Mouse (Mus musculus) neural tube, embryonic 12.5 days (tissue): ENCODE data around the gene Nup88. TPM values are rescaled to one million over a fixed set of nuclear protein-coding genes. Genes with fewer than 3 reads are reported as not detected.

Experiments
- ATAC-seq: fragments of 200-750 bp; cut with Nextera tagmentation; 2 replicates; pipeline ENCODE4 v1.8.0; 2017; ENCODE audit warnings: low read depth, mild to moderate bottlenecking, moderate TSS enrichment, moderate library complexity; ENCODE audit not compliant: low FRiP score
- H3K27ac ChIP-seq: fragments of 300-500 bp; sonication (generic); 2 replicates; pipeline ENCODE4 v1.5.1; 2016
- H3K27me3 ChIP-seq: fragments of 300-500 bp; sonication (generic); replicated peaks from 2 replicates; pipeline ENCODE4 v1.6.1; 2016; ENCODE audit warnings: mild to moderate bottlenecking
- H3K36me3 ChIP-seq: fragments of 300-500 bp; sonication (generic); 2 replicates; pipeline ENCODE4 v1.6.1; 2016; ENCODE audit warnings: mild to moderate bottlenecking
- H3K4me1 ChIP-seq: fragments of 300-500 bp; sonication (generic); 2 replicates; pipeline ENCODE4 v1.6.1; 2016
- H3K4me2 ChIP-seq: fragments of 300-500 bp; sonication (generic); replicated peaks from 2 replicates; pipeline ENCODE4 v1.6.1; 2016; ENCODE audit warnings: mild to moderate bottlenecking
- H3K4me3 ChIP-seq: fragments of 300-500 bp; sonication (generic); 2 replicates; pipeline ENCODE4 v1.5.1; 2016
- H3K9ac ChIP-seq: fragments of 300-500 bp; sonication (generic); 2 replicates; pipeline ENCODE4 v1.6.1; 2016; ENCODE audit warnings: mild to moderate bottlenecking
- H3K9me3 ChIP-seq: fragments of 300-500 bp; sonication (generic); 2 replicates; pipeline ENCODE4 v1.6.1; 2016; ENCODE audit warnings: mild to moderate bottlenecking
- WGBS: fragments of 180-500 bp; shearing (Covaris S2); methylation state at CpG from one replicate; pipeline ENCODE4 v1.1.7; 2016; 5-methylcytosine and 5-hydroxymethylcytosine counted together
- polyA plus RNA-seq: library from polyadenylated mRNA; unstranded; fragments of >200 nt; fragmentation: Nextera tagmentation; extraction: Ambion mirVana; gene quantifications from 2 replicates; pipeline ENCODE4 v1.2.1, GENCODE M21; 2016

Nup88 gene
- polyA plus RNA-seq, 1 experiment from 2014 or later = 150 TPM

DNA sequence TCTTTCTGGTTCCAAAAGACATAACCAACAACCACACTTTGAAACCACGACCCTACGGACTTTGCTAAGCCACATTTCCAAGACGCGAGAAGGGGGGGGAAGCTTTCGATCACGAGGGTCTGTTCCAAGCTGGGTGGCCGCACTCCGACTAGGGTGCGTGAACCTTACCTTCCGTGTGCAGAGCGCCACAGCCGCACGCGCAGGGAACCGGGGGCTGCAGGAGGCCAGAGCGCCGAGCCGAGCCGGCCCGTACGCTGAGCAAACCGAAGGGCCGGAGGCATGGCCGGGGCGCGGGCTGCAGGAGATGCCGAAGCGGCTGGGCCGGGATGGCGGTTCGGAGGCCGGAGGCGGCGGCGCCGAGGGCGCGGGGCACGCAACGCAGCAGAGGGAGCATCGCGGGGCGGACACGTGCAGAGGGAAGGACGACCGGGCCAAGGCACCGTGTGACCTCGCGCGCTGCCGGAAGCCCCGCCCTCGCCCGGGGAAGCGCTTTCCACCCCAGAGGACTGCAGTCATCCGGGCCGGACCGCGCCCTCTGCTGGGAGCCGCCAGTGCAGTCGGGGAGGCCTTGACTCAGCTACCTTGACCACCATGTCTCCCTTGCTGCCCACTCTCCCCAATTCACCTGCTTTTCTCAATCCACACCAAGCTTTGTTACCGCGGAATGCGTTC lies 12.9 kb upstream of the Nup88 start, which contains the start of gene C1qbp:
Gene C1qbp (minus strand): TSS at position 470 of the 672 bp plus-strand sequence.
- no peaks in the 10 kb centered on the region for H3K9me3 ChIP-seq
- H3K4me1 ChIP-seq = peaks cover 13% of the 10 kb centered on the region; the same call in 1 of the 2 replicates
- H3K4me3 ChIP-seq = peak within 1 kb of the TSS; percentile 100
- H3K27me3 ChIP-seq = no peaks in the 10 kb centered on the region
- peak within 1 kb of the TSS; percentile 90 for H3K9ac ChIP-seq
- no peak within 1 kb of the TSS for H3K27ac ChIP-seq
- peak; percentile 98 for ATAC-seq
- peak within 1 kb of the TSS; percentile 82 for H3K4me2 ChIP-seq
- under 1% methylated on average over 63 of the region's 64 CpGs for WGBS
- H3K36me3 ChIP-seq = peaks cover 61% of the 10 kb centered on the region

- H3K9ac ChIP-seq = peak overlapping the region; percentile 90
- no peak overlapping the region for H3K27ac ChIP-seq
- peak overlapping the region; percentile 82 for H3K4me2 ChIP-seq
- ATAC-seq = no peak
- H3K27me3 ChIP-seq = no peaks in the 10 kb centered on the region
- H3K9me3 ChIP-seq = no peaks in the 10 kb centered on the region
- H3K4me1 ChIP-seq = peaks cover 13% of the 10 kb centered on the region; the same call in 1 of the 2 replicates
- H3K4me3 ChIP-seq = peak overlapping the region; percentile 100
- WGBS = 13% methylated on average over 12 of the region's 12 CpGs
- peaks cover 61% of the 10 kb centered on the region for H3K36me3 ChIP-seq
Observed at GRCm38 (mm10) chr11:70982030-70982429, 12.3 kb upstream of the Nup88 start.

GRCm38 (mm10) chr11:70980751-70981510 lies 11.2 kb upstream of the Nup88 start:
- H3K9ac ChIP-seq = no peak overlapping the region
- no peak for ATAC-seq
- H3K27me3 ChIP-seq = no peaks in the 10 kb centered on the region
- 0 out of 2 replicates have a peak overlapping the region, but pooled peaks have one; percentile 82 for H3K4me2 ChIP-seq
- WGBS = 94% methylated on average over 14 of the region's 14 CpGs
- no peak overlapping the region for H3K27ac ChIP-seq
- H3K9me3 ChIP-seq = no peaks in the 10 kb centered on the region
- H3K4me1 ChIP-seq = peaks cover 13% of the 10 kb centered on the region; the same call in 1 of the 2 replicates
- peaks cover 61% of the 10 kb centered on the region for H3K36me3 ChIP-seq
- H3K4me3 ChIP-seq = no peak overlapping the region

- Histone ChIP-seq H3K4me3 (no peak overlapping the region), H3K4me2 (no peak overlapping the region), H3K9me3 (no peaks in the 10 kb centered on the region), H3K27me3 (no peaks in the 10 kb centered on the region), H3K36me3 (peaks cover 61% of the 10 kb centered on the region), H3K4me1 (peaks cover 13% of the 10 kb centered on the region; the same call in 1 of the 2 replicates), H3K27ac (no peak overlapping the region), H3K9ac (no peak overlapping the region)
- WGBS = 88% methylated on average over 6 of the region's 6 CpGs
- ATAC-seq = no peak
Observed at GRCm38 (mm10) chr11:70980232-70980631, 10.5 kb upstream of the Nup88 start.

GRCm38 (mm10) chr11:70977293-70977692 lies 7.5 kb upstream of the Nup88 start:
- Histone ChIP-seq H3K9ac (no peak overlapping the region), H3K36me3 (peaks cover 79% of the 10 kb centered on the region), H3K4me3 (no peak overlapping the region), H3K9me3 (no peaks in the 10 kb centered on the region), H3K4me1 (peaks cover 13% of the 10 kb centered on the region; the same call in 1 of the 2 replicates), H3K27me3 (no peaks in the 10 kb centered on the region), H3K27ac (no peak overlapping the region), H3K4me2 (no peak overlapping the region)
- WGBS = 88% methylated on average over 6 of the region's 6 CpGs
- ATAC-seq = no peak

GRCm38 (mm10) chr11:70975193-70975592 lies 5.4 kb upstream of the Nup88 start:
- H3K4me1 ChIP-seq = peaks cover 5% of the 10 kb centered on the region; the same call in 1 of the 2 replicates
- no peak for ATAC-seq
- no peak overlapping the region for H3K27ac ChIP-seq
- 89% methylated on average over 2 of the region's 2 CpGs for WGBS
- H3K9me3 ChIP-seq = no peaks in the 10 kb centered on the region
- H3K4me2 ChIP-seq = no peak overlapping the region
- H3K36me3 ChIP-seq = peaks cover 68% of the 10 kb centered on the region
- no peak overlapping the region for H3K4me3 ChIP-seq
- no peaks in the 10 kb centered on the region for H3K27me3 ChIP-seq
- H3K9ac ChIP-seq = no peak overlapping the region

GRCm38 (mm10) chr11:70973947-70974346 lies 4.2 kb upstream of the Nup88 start:
- 78% methylated on average over 4 of the region's 4 CpGs for WGBS
- Histone ChIP-seq H3K9me3 (no peaks in the 10 kb centered on the region), H3K9ac (no peak overlapping the region), H3K27me3 (no peaks in the 10 kb centered on the region), H3K27ac (no peak overlapping the region), H3K36me3 (peaks cover 56% of the 10 kb centered on the region), H3K4me1 (peaks cover 5% of the 10 kb centered on the region; the same call in 1 of the 2 replicates), H3K4me2 (no peak overlapping the region), H3K4me3 (no peak overlapping the region)
- ATAC-seq = no peak

- Histone ChIP-seq H3K36me3 (peaks cover 42% of the 10 kb centered on the region), H3K4me3 (no peak overlapping the region), H3K4me2 (no peak overlapping the region), H3K4me1 (peaks cover 12% of the 10 kb centered on the region), H3K9me3 (no peaks in the 10 kb centered on the region), H3K27me3 (no peaks in the 10 kb centered on the region), H3K27ac (no peak overlapping the region), H3K9ac (no peak overlapping the region)
- WGBS = 79% methylated on average over 1 of the region's 1 CpGs
- no peak for ATAC-seq
Observed at GRCm38 (mm10) chr11:70972586-70972985, 2.8 kb upstream of the Nup88 start.

DNA sequence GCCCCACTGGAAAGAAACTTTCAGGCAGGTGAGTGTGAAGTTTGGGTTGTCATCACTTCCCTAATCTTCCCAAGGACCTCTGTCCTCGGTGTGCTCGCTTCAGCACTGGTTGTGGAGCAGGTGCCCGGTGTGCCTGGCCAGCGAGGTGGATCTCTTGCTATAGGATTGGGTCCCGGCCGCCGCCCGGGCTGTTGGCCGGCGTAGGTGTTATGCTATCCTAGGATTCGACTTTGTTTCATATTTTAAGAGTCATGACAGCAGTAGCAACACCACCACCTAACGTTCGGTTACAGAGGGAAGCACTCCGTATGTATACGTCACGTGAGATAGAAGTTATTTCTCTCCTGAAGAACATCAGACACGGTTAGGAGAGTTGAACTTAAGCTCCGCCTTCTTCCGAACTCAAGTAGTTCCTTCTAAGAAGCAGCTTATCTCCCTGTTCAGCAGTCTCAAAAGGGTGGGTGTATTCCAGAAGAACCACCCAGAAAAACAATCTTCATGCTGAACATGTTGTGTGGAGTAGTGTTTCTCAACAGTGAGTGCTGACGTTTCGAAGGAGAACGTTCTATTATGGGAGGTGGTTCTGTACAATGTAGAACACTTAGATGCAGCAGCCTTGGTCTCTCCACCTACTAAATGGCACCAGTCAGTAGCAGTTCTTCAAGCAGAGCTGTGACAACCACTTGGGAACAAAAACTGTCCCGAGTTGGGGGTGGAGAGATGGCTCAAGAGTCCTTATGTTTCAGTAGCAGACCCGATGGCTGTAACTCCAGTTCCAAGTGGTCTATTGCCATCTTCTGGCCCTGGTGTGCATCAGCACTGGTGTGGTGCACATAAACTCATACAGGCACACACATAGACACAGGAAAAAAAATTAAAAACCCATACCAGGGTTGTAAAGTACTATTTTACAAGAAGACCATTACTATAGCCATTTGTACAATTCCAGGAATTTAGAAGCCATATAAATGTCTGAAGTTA lies 1.1 kb upstream of the Nup88 start:
- H3K9me3 ChIP-seq = no peaks in the 10 kb centered on the region
- H3K4me2 ChIP-seq = peak overlapping the region; percentile 88
- peak overlapping the region; percentile 59; the same call in 1 of the 2 replicates for H3K27ac ChIP-seq
- 18% methylated on average over 24 of the region's 24 CpGs for WGBS
- H3K9ac ChIP-seq = peak overlapping the region; percentile 55
- H3K27me3 ChIP-seq = no peaks in the 10 kb centered on the region
- no peak; the same call in 1 of the 2 replicates for ATAC-seq
- H3K4me3 ChIP-seq = peak overlapping the region; percentile 82
- peaks cover 32% of the 10 kb centered on the region for H3K36me3 ChIP-seq
- H3K4me1 ChIP-seq = peaks cover 12% of the 10 kb centered on the region

- Histone ChIP-seq H3K36me3 (peaks cover 34% of the 10 kb centered on the region), H3K4me1 (peaks cover 12% of the 10 kb centered on the region), H3K9ac (peak overlapping the region; percentile 89), H3K9me3 (no peaks in the 10 kb centered on the region), H3K4me3 (peak overlapping the region; percentile 82), H3K4me2 (peak overlapping the region; percentile 88), H3K27me3 (no peaks in the 10 kb centered on the region), H3K27ac (peak overlapping the region; percentile 51; the same call in 1 of the 2 replicates)
- WGBS = under 1% methylated on average over 25 of the region's 25 CpGs
- peak; percentile 19 for ATAC-seq
Observed at GRCm38 (mm10) chr11:70969271-70969794, 440 bp downstream of the Nup88 start.

DNA sequence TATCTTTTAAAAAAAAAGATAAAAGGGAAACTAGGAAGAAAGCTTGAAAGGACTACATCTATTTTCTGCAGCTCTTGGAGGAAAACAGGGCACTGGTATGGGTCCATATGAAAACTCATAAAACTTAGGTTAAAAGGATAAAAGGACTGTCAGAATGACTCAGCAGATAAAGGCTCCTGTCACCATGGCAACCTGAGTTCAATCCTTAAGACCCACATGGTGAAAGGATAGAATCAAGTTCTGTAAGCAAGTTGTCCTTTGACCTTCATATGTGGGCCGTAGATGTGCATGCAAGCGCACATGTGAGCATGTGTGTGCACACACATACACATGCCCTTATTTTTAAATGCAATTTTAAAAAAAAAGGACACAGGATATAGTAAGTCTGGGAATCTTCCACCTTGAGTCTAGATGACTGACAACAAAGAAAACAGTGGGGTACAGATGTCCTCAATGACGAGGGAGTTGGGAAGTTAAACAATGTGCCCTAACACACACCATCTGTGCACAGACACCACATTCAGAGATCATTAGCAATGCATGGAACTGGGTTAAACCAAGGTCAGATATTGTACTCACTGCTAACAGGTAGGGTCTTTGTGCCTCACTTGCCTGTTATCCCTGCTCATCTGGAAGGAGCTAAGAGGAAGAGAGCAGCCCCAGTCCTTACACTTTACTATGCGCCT lies 5.4 kb downstream of the Nup88 start:
- no peak overlapping the region for H3K4me3 ChIP-seq
- no peak for ATAC-seq
- no peaks in the 10 kb centered on the region for H3K9me3 ChIP-seq
- H3K27me3 ChIP-seq = no peaks in the 10 kb centered on the region
- H3K36me3 ChIP-seq = peaks cover 67% of the 10 kb centered on the region
- WGBS = 79% methylated on average over 4 of the region's 4 CpGs
- peaks cover 8% of the 10 kb centered on the region for H3K4me1 ChIP-seq
- H3K4me2 ChIP-seq = no peak overlapping the region
- H3K27ac ChIP-seq = no peak overlapping the region
- H3K9ac ChIP-seq = no peak overlapping the region
